Mouse (Mus musculus): ENCODE data around the gene 4931409K22Rik.

The 4931409K22Rik gene

DNA sequence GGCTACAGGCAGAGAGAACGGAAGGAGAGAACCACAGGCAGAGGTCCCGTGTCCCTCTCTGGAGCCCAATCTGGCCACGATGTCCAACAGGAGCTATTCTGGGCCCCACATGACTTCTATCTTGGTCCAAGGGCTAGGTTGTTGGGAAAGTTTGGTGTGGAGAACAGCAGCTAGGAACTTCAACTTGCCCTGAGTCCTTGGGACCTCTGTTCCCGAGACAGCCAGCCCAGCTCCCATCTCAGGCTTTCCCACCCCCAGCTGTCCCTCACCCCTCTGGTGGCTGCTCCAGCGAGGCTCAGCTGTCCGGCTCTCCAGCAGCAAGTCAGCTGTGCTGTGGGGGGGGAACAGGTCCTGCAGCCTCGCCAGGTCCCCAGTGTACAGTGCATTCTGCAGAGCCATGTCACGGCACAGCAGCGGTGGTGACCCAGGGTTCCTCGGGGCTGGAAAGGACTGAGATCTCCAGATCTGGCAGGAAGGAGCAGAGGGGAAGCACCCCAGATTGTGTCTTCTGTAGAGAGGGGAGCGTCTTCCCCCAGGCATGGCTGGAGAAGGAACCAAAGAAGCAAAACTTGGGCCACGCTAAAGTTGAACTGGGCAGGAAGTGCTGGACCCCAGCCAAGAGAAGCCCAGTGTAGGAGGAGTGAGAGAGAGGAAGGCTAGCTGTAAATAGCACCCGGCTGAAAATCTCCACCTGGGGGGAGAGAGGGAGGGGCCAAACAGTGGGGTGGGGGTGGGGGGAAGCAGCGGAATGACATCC lies 16.0 kb downstream of the 4931409K22Rik start, which contains the start of gene Asb10:
Asb10 (minus strand) TSS at position 592 of the 757 bp plus-strand sequence.
- no peak for DNase-seq (ENCODE audit: low read depth, low spot score)

DNA sequence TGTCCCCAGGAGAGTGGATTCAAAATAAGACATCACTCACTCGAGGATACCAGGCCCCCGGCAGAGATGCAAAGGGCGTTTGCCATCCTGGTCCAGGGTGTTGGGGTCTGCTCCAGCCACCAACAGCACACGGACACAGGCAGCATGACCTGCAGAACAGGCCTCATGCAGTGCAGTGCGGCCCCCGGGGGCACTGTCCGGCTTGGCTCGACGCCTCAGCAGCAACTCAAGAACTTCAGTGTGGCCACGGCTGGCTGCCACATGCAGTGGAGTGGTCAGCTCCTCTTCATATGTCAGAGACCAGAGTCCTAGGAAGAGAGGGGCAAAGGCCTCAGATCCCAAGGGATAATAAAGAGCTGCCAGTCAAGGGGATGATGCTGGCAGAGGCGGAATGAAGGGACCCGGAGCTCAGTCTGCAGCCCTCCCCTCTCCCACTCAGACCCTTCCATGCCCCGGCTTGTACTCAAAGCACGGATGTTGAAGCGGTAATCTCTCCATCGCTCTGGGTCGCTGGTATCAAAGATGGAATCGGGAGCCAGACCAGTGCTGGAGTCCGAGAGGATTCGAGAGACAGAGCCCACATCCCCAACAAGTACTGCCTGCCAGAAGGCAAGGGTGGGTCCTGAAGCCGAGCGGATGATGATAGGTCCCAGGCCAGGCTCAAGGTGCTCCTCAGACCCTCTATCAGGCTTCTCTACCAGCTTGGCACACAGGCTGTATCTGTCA lies 16.9 kb downstream of the 4931409K22Rik start:
- no peak for DNase-seq (ENCODE audit: low read depth, low spot score)

DNA sequence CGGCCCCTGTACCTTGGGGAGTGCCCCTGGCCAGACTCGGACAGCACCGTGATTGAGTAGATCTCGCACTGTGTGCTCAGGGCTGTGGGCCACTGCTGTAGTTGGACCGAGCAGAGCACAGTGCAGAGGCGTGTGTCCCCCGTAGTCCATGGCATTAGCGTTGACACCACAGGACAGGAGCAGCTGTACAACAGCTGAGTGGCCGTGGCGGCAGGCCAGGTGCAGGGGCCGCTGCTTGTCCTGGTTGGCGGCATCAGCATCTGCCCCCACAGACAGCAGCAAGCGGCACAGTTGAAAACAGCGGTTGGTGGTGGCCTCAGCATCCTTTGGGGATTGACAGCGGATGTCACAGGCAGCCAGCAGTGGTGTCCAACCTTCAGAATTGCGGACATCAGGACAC lies 19.0 kb downstream of the 4931409K22Rik start:
- DNase-seq (ENCODE audit: low read depth, low spot score), result no peak

GRCm38 (mm10) chr5:24536511-24536910 lies 20.1 kb downstream of the 4931409K22Rik start:
- DNase-seq (ENCODE audit: low read depth, low spot score), result no peak

DNA sequence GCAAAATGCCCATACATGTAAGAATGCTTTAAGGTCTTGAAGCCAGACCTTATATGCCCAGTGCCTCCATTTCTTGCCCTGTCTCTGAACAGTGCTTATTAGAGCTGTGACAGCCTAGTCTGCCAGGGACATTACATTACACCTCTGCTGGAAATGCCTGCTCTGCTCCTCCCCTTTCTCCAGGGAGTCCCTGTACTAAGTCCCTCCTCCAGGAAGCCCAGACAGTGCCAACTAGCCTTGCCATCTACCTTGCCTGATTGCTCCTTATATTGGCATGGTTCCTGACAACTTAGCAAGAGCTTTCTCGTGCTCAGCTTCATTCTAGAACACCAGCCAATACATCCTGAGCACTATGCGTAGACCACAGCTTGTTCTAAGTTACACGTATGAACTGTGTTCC lies 20.9 kb downstream of the 4931409K22Rik start:
- no peak for DNase-seq (ENCODE audit: low read depth, low spot score)

GRCm38 (mm10) chr5:24534292-24534691 lies 22.3 kb downstream of the 4931409K22Rik start:
- DNase-seq (ENCODE audit: low read depth, low spot score), result no peak

DNA sequence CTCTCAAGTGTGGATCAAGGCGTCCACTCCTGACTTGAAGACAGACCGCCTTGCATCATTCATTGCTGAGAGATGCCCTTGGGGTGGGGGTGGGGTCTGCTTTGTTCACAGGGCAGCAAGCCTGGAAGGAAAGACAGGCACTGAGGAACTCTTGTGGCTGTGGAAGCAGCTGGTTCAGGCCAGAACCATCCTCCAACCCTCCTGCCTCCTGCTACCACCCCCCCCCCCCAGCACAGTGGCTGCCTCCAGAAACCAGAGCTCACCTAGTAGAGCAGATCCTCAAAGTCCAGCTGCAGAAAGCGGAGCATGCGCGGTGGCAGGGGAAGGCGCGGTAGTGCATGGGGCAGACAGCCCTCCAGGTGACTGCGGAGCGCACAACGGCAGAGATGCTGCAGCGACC lies 23.2 kb downstream of the 4931409K22Rik start:
- DNase-seq (ENCODE audit: low read depth, low spot score), result no peak

GRCm38 (mm10) chr5:24530042-24530689 lies 26.4 kb downstream of the 4931409K22Rik start:
- DNase-seq (ENCODE audit: low read depth, low spot score), result peak; percentile 90

GRCm38 (mm10) chr5:24527780-24528179 lies 28.8 kb downstream of the 4931409K22Rik start:
- DNase-seq (ENCODE audit: low read depth, low spot score), result no peak

DNA sequence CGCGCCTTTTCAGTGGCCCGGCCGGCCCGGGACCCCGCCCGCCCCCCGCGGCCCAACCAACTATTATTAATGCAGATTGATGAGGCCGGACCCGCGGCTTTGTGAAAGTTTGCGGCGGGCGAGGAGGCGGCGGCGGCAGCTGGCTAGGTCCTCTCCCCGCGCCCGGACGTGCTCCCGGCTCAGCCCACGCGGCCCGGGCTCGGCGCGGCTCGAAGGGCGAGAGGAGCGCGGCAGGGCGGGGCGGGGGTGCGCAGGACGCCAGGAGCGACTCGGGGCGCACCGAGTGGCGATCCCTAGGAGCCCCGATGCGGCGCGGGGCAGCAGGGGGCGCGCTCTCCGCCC lies 29.7 kb downstream of the 4931409K22Rik start, which contains the start of gene Gbx1:
Gbx1 (minus strand) TSS at position 314 of the 342 bp plus-strand sequence.
- DNase-seq (ENCODE audit: low read depth, low spot score), result peak; percentile 57

GRCm38 (mm10) chr5:24526190-24526888 lies 30.3 kb downstream of the 4931409K22Rik start:
- no peak for DNase-seq (ENCODE audit: low read depth, low spot score)

DNA sequence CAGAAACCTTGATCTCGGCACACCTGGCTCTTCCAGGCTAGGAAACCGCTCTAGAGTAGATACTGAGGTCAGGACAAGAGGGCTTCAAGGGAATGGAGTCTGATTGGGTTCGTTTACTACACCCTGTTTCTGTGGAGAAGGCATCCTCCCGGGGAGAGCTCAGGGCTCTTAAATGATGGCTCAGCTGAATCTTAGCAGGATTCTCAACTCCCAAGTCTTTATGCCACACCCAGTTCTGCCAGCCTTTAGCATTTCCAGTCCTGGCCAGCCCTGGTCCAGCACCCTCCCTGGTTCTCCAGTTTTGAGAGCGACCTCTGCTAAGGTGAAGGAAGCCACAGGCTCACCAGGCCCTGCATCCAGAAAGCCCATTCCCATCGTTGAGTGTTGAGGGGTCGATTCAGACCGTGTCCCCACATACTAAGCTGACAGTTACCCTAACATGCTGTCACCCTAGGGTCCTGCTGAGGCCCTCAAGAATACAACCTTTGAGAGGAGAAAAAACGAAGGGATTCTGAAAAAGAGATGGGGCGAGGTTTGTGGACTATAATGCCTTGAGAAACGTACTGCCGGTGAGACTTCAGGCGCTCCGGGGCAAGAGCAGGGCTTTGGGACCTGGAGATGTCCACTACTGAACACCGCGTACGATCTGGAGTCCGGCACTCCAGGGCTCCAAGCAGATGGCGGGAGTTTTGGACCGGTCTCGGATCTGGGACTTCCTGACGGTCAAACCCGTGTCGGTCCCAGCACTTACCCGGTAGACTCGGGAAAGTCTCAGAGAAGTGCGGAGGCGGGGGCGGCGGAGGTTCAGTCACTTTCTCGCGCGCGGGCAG lies 31.0 kb downstream of the 4931409K22Rik start:
- DNase-seq (ENCODE audit: low read depth, low spot score), result no peak

DNA sequence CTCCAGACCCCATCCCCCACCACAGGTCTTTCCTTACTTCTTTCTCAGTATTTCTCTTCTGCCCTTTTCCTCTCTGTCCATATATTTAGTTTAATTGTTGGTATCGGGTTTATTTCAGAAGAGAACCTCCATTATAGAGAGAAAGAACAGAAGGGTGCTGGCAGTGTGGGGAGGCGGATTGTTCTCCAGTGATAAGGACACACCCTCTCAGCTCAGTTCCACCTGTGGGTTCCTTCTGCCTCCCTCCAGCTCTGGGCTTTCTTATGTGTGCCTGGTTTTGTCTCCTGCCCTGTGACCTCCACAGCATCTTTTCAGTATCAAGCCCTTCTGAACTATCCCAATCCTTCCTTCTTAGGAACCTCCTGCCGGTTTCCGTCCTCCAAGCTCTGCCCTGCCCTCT lies 32.1 kb downstream of the 4931409K22Rik start:
- no peak for DNase-seq (ENCODE audit: low read depth, low spot score)

DNA sequence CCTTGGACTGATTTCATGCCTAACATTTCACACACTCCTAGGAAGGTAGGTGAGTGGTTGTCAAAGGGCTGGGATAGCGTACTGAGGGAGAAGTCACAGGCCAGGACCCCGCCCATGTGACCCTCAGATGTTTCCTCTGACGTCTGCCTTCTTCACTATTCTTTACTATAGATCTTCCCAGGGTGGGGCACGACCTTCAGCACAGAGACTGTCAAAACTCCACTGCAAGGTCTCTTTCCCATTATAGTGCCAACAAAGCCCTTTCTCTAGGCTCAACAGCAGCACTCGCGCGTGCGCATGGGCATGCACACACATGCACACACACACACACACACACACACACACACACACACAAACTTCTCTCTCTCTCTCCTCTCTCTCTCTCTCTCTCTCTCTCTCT lies 32.8 kb downstream of the 4931409K22Rik start:
- no peak for DNase-seq (ENCODE audit: low read depth, low spot score)

- DNase-seq (ENCODE audit: low read depth, low spot score), result no peak
Measured at GRCm38 (mm10) chr5:24521366-24521765, 35.2 kb downstream of the 4931409K22Rik start.

- no peak for DNase-seq (ENCODE audit: low read depth, low spot score)
Measured at GRCm38 (mm10) chr5:24512271-24512670, 44.3 kb downstream of the 4931409K22Rik start.

DNA sequence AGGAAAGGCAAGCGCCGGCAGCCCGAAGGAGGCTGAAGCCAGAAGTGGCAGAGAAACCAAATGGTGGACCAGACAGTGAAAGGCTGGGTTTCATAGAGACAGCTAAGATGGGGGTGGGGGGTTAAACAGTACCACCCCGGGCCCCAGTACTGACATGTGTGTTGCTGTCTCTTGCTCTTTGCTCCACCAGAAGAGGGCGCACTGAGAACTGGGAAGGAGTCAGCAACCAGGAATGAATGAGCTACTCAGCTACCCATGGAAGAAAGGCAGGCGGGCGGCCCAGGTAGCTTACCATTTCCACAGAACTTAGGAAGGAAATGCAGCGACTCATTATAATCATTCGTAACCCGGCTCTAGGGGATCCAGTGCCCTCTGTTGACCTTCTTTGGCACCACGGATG lies 46.0 kb downstream of the 4931409K22Rik start:
- DNase-seq (ENCODE audit: low read depth, low spot score), result no peak

DNA sequence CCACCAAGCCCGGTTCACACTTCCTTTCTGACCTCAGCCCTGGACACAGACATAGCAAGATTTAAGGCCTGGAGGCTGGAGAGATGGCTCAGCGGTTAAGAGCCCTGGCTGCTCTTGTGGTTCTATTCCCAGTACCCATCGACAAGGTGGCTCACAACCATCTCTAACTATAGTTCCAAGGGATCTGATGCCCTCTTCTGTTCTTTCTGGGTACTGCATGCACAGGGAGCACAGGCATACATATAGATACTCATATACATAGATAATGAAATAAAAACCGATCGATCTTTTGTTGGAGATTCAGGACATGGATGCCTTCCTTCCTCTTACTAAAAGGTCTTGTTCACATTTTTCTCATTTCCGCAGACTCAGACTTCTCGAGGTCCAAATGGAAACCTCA lies 48.2 kb downstream of the 4931409K22Rik start:
- no peak for DNase-seq (ENCODE audit: low read depth, low spot score)

DNA sequence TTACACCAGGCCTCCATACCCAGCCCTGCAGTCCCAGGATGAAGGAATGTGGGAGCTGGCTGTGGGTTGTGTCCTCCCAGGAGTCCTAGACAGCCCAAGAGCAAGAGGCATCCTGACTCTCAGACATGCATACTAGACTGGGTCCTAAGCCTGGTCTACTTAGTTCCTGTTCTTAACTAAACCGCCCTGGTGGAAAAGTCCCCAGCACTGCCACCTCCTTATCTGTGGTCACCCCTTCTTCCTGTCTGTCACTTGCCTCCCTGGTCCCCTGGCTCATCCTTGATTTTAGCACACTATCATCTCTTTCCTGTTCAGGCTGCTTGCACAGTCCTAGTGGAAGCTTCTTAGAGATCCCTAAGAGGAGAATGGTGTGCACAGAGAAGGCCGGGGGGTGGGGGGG lies 51.1 kb downstream of the 4931409K22Rik start:
- DNase-seq (ENCODE audit: low read depth, low spot score), result no peak

DNA sequence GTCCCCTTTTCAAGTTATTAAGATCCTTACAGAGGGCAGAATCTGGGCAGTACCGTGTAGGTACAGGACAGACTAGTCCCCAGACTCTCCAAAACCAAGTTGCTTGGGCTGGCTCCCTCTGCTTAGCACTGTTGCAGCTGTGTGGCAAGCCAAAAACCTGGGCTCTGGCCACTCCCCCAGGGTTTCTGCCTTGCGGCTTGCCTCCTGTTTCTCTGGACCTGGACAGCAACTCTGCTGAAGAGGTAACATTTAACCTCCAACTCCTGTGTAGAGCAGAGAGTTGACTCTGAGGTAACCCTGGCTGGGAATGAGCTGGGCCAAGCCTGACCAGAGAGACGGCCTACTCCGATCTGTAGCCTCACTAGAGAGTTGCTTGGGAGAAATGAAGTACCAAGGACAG lies 53.8 kb downstream of the 4931409K22Rik start:
- no peak for DNase-seq (ENCODE audit: low read depth, low spot score)

- no peak for DNase-seq (ENCODE audit: low read depth, low spot score)
Measured at GRCm38 (mm10) chr5:24500851-24501250, 55.8 kb downstream of the 4931409K22Rik start.

Data from mesoderm, embryonic 11.5 days (tissue).